Mouse (Mus musculus): ENCODE results near the gene Atg4d. TPM values are rescaled to one million over a fixed set of nuclear protein-coding genes. Genes with fewer than 3 reads are reported as not detected.

Atg4d gene
- polyA plus RNA-seq, 1 experiment, result 33.7 TPM

GRCm38 (mm10) chr9:21276307-21276706 is 11.2 kb downstream of the Atg4d start:
- peaks cover 87% of the 10 kb centered on the region for H3K36me3 ChIP-seq (ENCODE audit: control insufficient read depth, insufficient read depth)
- H3K79me3 ChIP-seq (ENCODE audit: low read depth), result peaks cover 1% of the 10 kb centered on the region
- no peaks in the 10 kb centered on the region for H3K79me2 ChIP-seq (ENCODE audit: control insufficient read depth, insufficient read depth)
- no peak for TF ChIP-seq MYOD1 (IDR thresholded peaks at IDR 0.05; ENCODE audit: control insufficient read depth, insufficient read length, low read depth)
- H3K4me3 ChIP-seq (ENCODE audit: insufficient read depth, poor library complexity, severe bottlenecking), result no peak overlapping the region
- H3K27me3 ChIP-seq (ENCODE audit: control insufficient read depth, insufficient read depth, insufficient read length), result no peaks in the 10 kb centered on the region
- no peak overlapping the region for H3ac ChIP-seq (ENCODE audit: control insufficient read depth, insufficient read length, low read depth)

GRCm38 (mm10) chr9:21277776-21278175 is 12.7 kb downstream of the Atg4d start:
- peaks cover 1% of the 10 kb centered on the region for H3K79me3 ChIP-seq (ENCODE audit: low read depth)
- no peak for TF ChIP-seq USF1 (IDR thresholded peaks at IDR 0.05; ENCODE audit: low read depth)
- TF ChIP-seq MAX (IDR thresholded peaks at IDR 0.05), result no peak
- no peak for TF ChIP-seq MYOD1 (IDR thresholded peaks at IDR 0.05; ENCODE audit: control insufficient read depth, insufficient read length, low read depth)
- no peak for TF ChIP-seq FOSL1 (IDR thresholded peaks at IDR 0.05; ENCODE audit: insufficient read depth, low read length, poor library complexity, severe bottlenecking)
- TF ChIP-seq CTCF (IDR thresholded peaks at IDR 0.05; ENCODE audit: control insufficient read depth, insufficient read depth, insufficient read length), result no peak
- TF ChIP-seq MYOG (IDR thresholded peaks at IDR 0.05; ENCODE audit: control insufficient read depth, extremely low read depth, insufficient read length), result no peak
- TF ChIP-seq CEBPB (IDR thresholded peaks at IDR 0.05; ENCODE audit: low read depth), result no peak
- no peaks in the 10 kb centered on the region for H3K27me3 ChIP-seq (ENCODE audit: control insufficient read depth, insufficient read depth, insufficient read length)
- H3K79me2 ChIP-seq (ENCODE audit: control insufficient read depth, insufficient read depth), result no peaks in the 10 kb centered on the region
- no peak overlapping the region for H3K4me3 ChIP-seq (ENCODE audit: insufficient read depth, poor library complexity, severe bottlenecking)
- peaks cover 92% of the 10 kb centered on the region for H3K36me3 ChIP-seq (ENCODE audit: control insufficient read depth, insufficient read depth)
- H3ac ChIP-seq (ENCODE audit: control insufficient read depth, insufficient read length, low read depth), result no peak overlapping the region

GRCm38 (mm10) chr9:21283591-21283990 is 18.5 kb downstream of the Atg4d start:
- Histone ChIP-seq H3K27me3 (ENCODE audit: control insufficient read depth, insufficient read depth, insufficient read length) (no peaks in the 10 kb centered on the region), H3K36me3 (ENCODE audit: control insufficient read depth, insufficient read depth) (peaks cover 55% of the 10 kb centered on the region), H3K4me3 (ENCODE audit: insufficient read depth, poor library complexity, severe bottlenecking) (no peak overlapping the region), H3K79me2 (ENCODE audit: control insufficient read depth, insufficient read depth) (peaks cover 29% of the 10 kb centered on the region), H3K79me3 (ENCODE audit: low read depth) (peaks cover 14% of the 10 kb centered on the region), H3ac (ENCODE audit: control insufficient read depth, insufficient read length, low read depth) (no peak overlapping the region)
- TF ChIP-seq MYOG (IDR thresholded peaks at IDR 0.05; ENCODE audit: control insufficient read depth, extremely low read depth, insufficient read length), result no peak
- TF ChIP-seq USF1 (IDR thresholded peaks at IDR 0.05; ENCODE audit: low read depth), result no peak

GRCm38 (mm10) chr9:21283994-21284393 is 18.9 kb downstream of the Atg4d start:
- peaks cover 17% of the 10 kb centered on the region for H3K79me3 ChIP-seq (ENCODE audit: low read depth)
- H3K27me3 ChIP-seq (ENCODE audit: control insufficient read depth, insufficient read depth, insufficient read length), result no peaks in the 10 kb centered on the region
- no peak for TF ChIP-seq MAX (IDR thresholded peaks at IDR 0.05)
- no peak for TF ChIP-seq MYOG (IDR thresholded peaks at IDR 0.05; ENCODE audit: control insufficient read depth, extremely low read depth, insufficient read length)
- no peak for TF ChIP-seq USF1 (IDR thresholded peaks at IDR 0.05; ENCODE audit: low read depth)
- no peak for TF ChIP-seq FOSL1 (IDR thresholded peaks at IDR 0.05; ENCODE audit: insufficient read depth, low read length, poor library complexity, severe bottlenecking)
- TF ChIP-seq CTCF (IDR thresholded peaks at IDR 0.05; ENCODE audit: control insufficient read depth, insufficient read depth, insufficient read length), result no peak
- TF ChIP-seq MYOD1 (IDR thresholded peaks at IDR 0.05; ENCODE audit: control insufficient read depth, insufficient read length, low read depth), result no peak
- TF ChIP-seq CEBPB (IDR thresholded peaks at IDR 0.05; ENCODE audit: low read depth), result no peak
- H3K79me2 ChIP-seq (ENCODE audit: control insufficient read depth, insufficient read depth), result peaks cover 32% of the 10 kb centered on the region
- no peak overlapping the region for H3K4me3 ChIP-seq (ENCODE audit: insufficient read depth, poor library complexity, severe bottlenecking)
- peaks cover 51% of the 10 kb centered on the region for H3K36me3 ChIP-seq (ENCODE audit: control insufficient read depth, insufficient read depth)
- no peak overlapping the region for H3ac ChIP-seq (ENCODE audit: control insufficient read depth, insufficient read length, low read depth)

- H3K4me3 ChIP-seq (ENCODE audit: insufficient read depth, poor library complexity, severe bottlenecking), result no peak overlapping the region
- H3K27me3 ChIP-seq (ENCODE audit: control insufficient read depth, insufficient read depth, insufficient read length), result no peaks in the 10 kb centered on the region
- H3K36me3 ChIP-seq (ENCODE audit: control insufficient read depth, insufficient read depth), result peaks cover 28% of the 10 kb centered on the region
- peak overlapping the region; percentile 53 for H3ac ChIP-seq (ENCODE audit: control insufficient read depth, insufficient read length, low read depth)
- peaks cover 31% of the 10 kb centered on the region for H3K79me3 ChIP-seq (ENCODE audit: low read depth)
- TF ChIP-seq MAX (IDR thresholded peaks at IDR 0.05) (no peak), CEBPB (IDR thresholded peaks at IDR 0.05; ENCODE audit: low read depth) (no peak), CTCF (IDR thresholded peaks at IDR 0.05; ENCODE audit: control insufficient read depth, insufficient read depth, insufficient read length) (no peak), MYOD1 (IDR thresholded peaks at IDR 0.05; ENCODE audit: control insufficient read depth, insufficient read length, low read depth) (no peak), MYOG (IDR thresholded peaks at IDR 0.05; ENCODE audit: control insufficient read depth, extremely low read depth, insufficient read length) (no peak), USF1 (IDR thresholded peaks at IDR 0.05; ENCODE audit: low read depth) (no peak), FOSL1 (IDR thresholded peaks at IDR 0.05; ENCODE audit: insufficient read depth, low read length, poor library complexity, severe bottlenecking) (no peak)
- H3K79me2 ChIP-seq (ENCODE audit: control insufficient read depth, insufficient read depth), result peaks cover 50% of the 10 kb centered on the region
Observed at GRCm38 (mm10) chr9:21286753-21287152, 21.7 kb downstream of the Atg4d start.

- peak within 1 kb of the TSS; percentile 80 for H3ac ChIP-seq (ENCODE audit: control insufficient read depth, insufficient read length, low read depth)
- TF ChIP-seq CTCF (IDR thresholded peaks at IDR 0.05; ENCODE audit: control insufficient read depth, insufficient read depth, insufficient read length), result no peak
- TF ChIP-seq USF1 (IDR thresholded peaks at IDR 0.05; ENCODE audit: low read depth), result no peak
- TF ChIP-seq MYOG (IDR thresholded peaks at IDR 0.05; ENCODE audit: control insufficient read depth, extremely low read depth, insufficient read length), result no peak
- TF ChIP-seq MAX (IDR thresholded peaks at IDR 0.05), result peak; percentile 59
- no peak for TF ChIP-seq CEBPB (IDR thresholded peaks at IDR 0.05; ENCODE audit: low read depth)
- H3K79me2 ChIP-seq (ENCODE audit: control insufficient read depth, insufficient read depth), result peaks cover 50% of the 10 kb centered on the region
- peak within 1 kb of the TSS; percentile 86 for H3K4me3 ChIP-seq (ENCODE audit: insufficient read depth, poor library complexity, severe bottlenecking)
- H3K36me3 ChIP-seq (ENCODE audit: control insufficient read depth, insufficient read depth), result peaks cover 19% of the 10 kb centered on the region
- H3K79me3 ChIP-seq (ENCODE audit: low read depth), result peaks cover 31% of the 10 kb centered on the region
- H3K27me3 ChIP-seq (ENCODE audit: control insufficient read depth, insufficient read depth, insufficient read length), result no peaks in the 10 kb centered on the region
Observed at GRCm38 (mm10) chr9:21287571-21288402, 22.7 kb downstream of the Atg4d start, which contains the start of gene Kri1. TSS of gene Kri1 (minus strand) at chr9:21287969.

All from C2C12 (cell line).